Mouse (Mus musculus): ENCODE measurements at regions not wholly inside any gene's neighbourhood (a gene's known extent, or its start where the extent isn't known, plus 50 kb on each side); places are given as distances from the start of the nearest gene placed in this dataset.

- Histone ChIP-seq H3K9me3 (no peaks in the 10 kb centered on the region), H3K4me3 (replicated peaks) (no peak overlapping the region), H3K27ac (no peak overlapping the region), H3K9ac (no peak overlapping the region), H3K4me1 (no peaks in the 10 kb centered on the region), H3K36me3 (replicated peaks) (no peaks in the 10 kb centered on the region), H3K4me2 (no peak overlapping the region), H3K27me3 (no peaks in the 10 kb centered on the region)
- 60% methylated on average over 3 of the region's 3 CpGs for WGBS
- no peak for ATAC-seq (ENCODE audit: low FRiP score)
Observed at GRCm38 (mm10) chr1:29261375-29261774, 481.3 kb upstream of the Gm597 start.

DNA sequence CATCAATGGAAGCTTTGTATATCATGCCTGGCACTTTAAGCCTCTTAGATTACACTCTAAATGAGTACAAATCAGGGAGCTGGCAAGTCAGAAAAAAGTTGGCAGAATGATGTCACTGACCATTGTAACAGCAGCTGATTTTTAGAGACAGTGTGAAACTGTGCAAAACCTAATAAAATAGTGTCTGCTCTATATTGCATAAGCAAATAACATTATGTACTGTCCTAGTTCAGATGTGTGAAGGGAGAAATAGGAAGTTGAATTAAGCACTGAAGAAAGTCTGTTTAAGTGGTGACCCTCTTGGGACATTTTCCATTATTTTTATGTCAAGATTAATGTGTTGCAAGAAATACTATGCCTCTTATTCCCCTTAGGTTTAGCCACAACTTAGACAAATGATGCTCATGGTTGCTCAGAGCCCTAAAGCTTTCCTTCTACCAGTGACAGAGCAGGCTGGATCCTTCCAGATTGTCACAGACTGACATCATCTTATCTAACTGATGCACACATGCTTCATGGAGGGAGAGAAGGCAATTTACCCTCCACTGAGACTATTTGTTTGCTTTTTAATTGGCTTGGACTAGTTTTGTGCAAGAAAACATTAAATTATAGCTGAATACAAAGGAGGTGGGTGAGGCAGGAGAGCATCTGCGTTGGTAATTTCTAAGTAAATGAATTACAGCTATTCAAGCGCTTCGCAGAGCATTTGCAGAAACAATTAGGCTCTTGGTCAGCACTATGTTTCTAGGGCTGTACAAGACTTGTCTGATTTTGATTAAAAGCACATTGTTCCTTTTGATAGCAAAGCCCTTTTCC lies 436.9 kb upstream of the Gm597 start:
- 31% methylated on average over 3 of the region's 3 CpGs for WGBS

More for the DNA sequence above, 436.9 kb upstream of the Gm597 start:
- Histone ChIP-seq H3K9ac (no peak overlapping the region), H3K4me1 (no peaks in the 10 kb centered on the region), H3K36me3 (replicated peaks) (no peaks in the 10 kb centered on the region), H3K27me3 (no peaks in the 10 kb centered on the region), H3K9me3 (no peaks in the 10 kb centered on the region), H3K4me3 (replicated peaks) (no peak overlapping the region), H3K4me2 (no peak overlapping the region), H3K27ac (no peak overlapping the region)
- ATAC-seq (ENCODE audit: low FRiP score), result peak; percentile 88; the same call in 1 of the 2 replicates
